Mouse (Mus musculus) liver, embryonic 11.5 days (tissue): ENCODE results near the gene Nudt9. TPM values are rescaled to one million over a fixed set of nuclear protein-coding genes. Genes with fewer than 3 reads are reported as not detected.

Experiments used
- ATAC-seq: fragments of 200-750 bp; cut with Nextera tagmentation; replicated peaks from 2 replicates; pipeline ENCODE4 v1.8.0; 2017; ENCODE audit warnings: moderate number of reproducible peaks, mild to moderate bottlenecking, moderate TSS enrichment, moderate library complexity; ENCODE audit not compliant: low FRiP score
- DNase-seq: peaks from one replicate; pipeline ENCODE4 v3.0.0-alpha.2; 2017; ENCODE audit warnings: low spot score
- H3K27ac ChIP-seq: fragments of 300-500 bp; sonication (generic); 2 replicates; pipeline ENCODE4 v1.5.1; 2014; ENCODE audit warnings: mild to moderate bottlenecking, low read depth, low read length, control low read depth
- H3K27me3 ChIP-seq: fragments of 300-500 bp; sonication (generic); replicated peaks from 2 replicates; pipeline ENCODE4 v1.6.1; 2014; ENCODE audit warnings: low read length, mixed read lengths; ENCODE audit not compliant: control insufficient read depth, insufficient read depth
- H3K36me3 ChIP-seq: fragments of 300-500 bp; sonication (generic); 2 replicates; pipeline ENCODE4 v1.6.1; 2014; ENCODE audit warnings: mild to moderate bottlenecking, low read length, moderate library complexity, mixed read lengths; ENCODE audit not compliant: control insufficient read depth, insufficient read depth
- H3K4me1 ChIP-seq: fragments of 300-500 bp; sonication (generic); replicated peaks from 2 replicates; pipeline ENCODE4 v1.6.1; 2014; ENCODE audit warnings: low read length, mixed read lengths; ENCODE audit not compliant: control insufficient read depth, insufficient read depth
- H3K4me2 ChIP-seq: fragments of 300-500 bp; sonication (generic); 2 replicates; pipeline ENCODE4 v1.6.1; 2014; ENCODE audit warnings: mild to moderate bottlenecking, control low read depth, moderate library complexity
- H3K4me3 ChIP-seq: fragments of 300-500 bp; sonication (generic); 2 replicates; pipeline ENCODE4 v1.5.1; 2014; ENCODE audit warnings: low read depth, low read length, control low read depth
- H3K9ac ChIP-seq: fragments of 300-500 bp; sonication (generic); 2 replicates; pipeline ENCODE4 v1.6.1; 2014; ENCODE audit warnings: low read depth, low read length, control low read depth
- H3K9me3 ChIP-seq: fragments of 300-500 bp; sonication (generic); 2 replicates; pipeline ENCODE4 v1.6.1; 2016; ENCODE audit warnings: low read length, inconsistent platforms, mixed read lengths; ENCODE audit not compliant: control insufficient read depth
- WGBS: fragments of 180-500 bp; shearing (Covaris S2); extraction: QIAGEN DNeasy Blood & Tissue Kit; methylation state at CpG from one replicate; pipeline ENCODE4 v1.1.7; 2014; 5-methylcytosine and 5-hydroxymethylcytosine counted together
- polyA plus RNA-seq: library from polyadenylated mRNA; unstranded; fragments of >200 nt; fragmentation: Nextera tagmentation; extraction: Ambion mirVana; gene quantifications from 2 replicates; pipeline ENCODE4 v1.2.1, GENCODE M21; 2014

The Nudt9 gene
- polyA plus RNA-seq, result 103 and 110 TPM in 2 replicates

- H3K27ac ChIP-seq, result peak within 1 kb of the TSS; percentile 91
- H3K9me3 ChIP-seq, result no peaks in the 10 kb centered on the region
- H3K4me1 ChIP-seq, result peaks cover 20% of the 10 kb centered on the region
- peak; percentile 95 for DNase-seq
- WGBS, result 5% methylated on average over 90 of the region's 90 CpGs
- H3K9ac ChIP-seq, result peak within 1 kb of the TSS; percentile 94
- ATAC-seq, result peak; percentile 94
- H3K27me3 ChIP-seq, result no peaks in the 10 kb centered on the region
- peak within 1 kb of the TSS; percentile 73 for H3K4me2 ChIP-seq
- peaks cover 12% of the 10 kb centered on the region for H3K36me3 ChIP-seq
- H3K4me3 ChIP-seq, result peak within 1 kb of the TSS; percentile 86
Observed at GRCm38 (mm10) chr5:104046256-104047199, at the start of gene Nudt9. TSS of gene Nudt9 (plus strand) at chr5:104046306.

- Histone ChIP-seq H3K4me1 (peaks cover 3% of the 10 kb centered on the region; the same call in 1 of the 2 replicates), H3K4me3 (no peak overlapping the region), H3K9me3 (no peaks in the 10 kb centered on the region), H3K4me2 (no peak overlapping the region), H3K9ac (no peak overlapping the region), H3K36me3 (no peaks in the 10 kb centered on the region), H3K27me3 (no peaks in the 10 kb centered on the region), H3K27ac (no peak overlapping the region)
- no peak for DNase-seq
- no peak for ATAC-seq
- 67% methylated on average over 5 of the region's 5 CpGs for WGBS
Observed at GRCm38 (mm10) chr5:103998739-103999138, 47.4 kb upstream of the Nudt9 start.

- Histone ChIP-seq H3K4me2 (no peak overlapping the region), H3K9me3 (no peaks in the 10 kb centered on the region), H3K4me1 (0 out of 2 replicates have a peak, but pooled peaks cover 3% of the 10 kb centered on the region), H3K9ac (no peak overlapping the region), H3K27ac (no peak overlapping the region), H3K27me3 (no peaks in the 10 kb centered on the region), H3K4me3 (no peak overlapping the region), H3K36me3 (no peaks in the 10 kb centered on the region)
- ATAC-seq (peak; percentile 62; the same call in 1 of the 2 replicates), DNase-seq (peak; percentile 62)
- WGBS, result 3% methylated on average over 5 of the region's 5 CpGs
Observed at GRCm38 (mm10) chr5:103999738-104000137, 46.4 kb upstream of the Nudt9 start.

DNA sequence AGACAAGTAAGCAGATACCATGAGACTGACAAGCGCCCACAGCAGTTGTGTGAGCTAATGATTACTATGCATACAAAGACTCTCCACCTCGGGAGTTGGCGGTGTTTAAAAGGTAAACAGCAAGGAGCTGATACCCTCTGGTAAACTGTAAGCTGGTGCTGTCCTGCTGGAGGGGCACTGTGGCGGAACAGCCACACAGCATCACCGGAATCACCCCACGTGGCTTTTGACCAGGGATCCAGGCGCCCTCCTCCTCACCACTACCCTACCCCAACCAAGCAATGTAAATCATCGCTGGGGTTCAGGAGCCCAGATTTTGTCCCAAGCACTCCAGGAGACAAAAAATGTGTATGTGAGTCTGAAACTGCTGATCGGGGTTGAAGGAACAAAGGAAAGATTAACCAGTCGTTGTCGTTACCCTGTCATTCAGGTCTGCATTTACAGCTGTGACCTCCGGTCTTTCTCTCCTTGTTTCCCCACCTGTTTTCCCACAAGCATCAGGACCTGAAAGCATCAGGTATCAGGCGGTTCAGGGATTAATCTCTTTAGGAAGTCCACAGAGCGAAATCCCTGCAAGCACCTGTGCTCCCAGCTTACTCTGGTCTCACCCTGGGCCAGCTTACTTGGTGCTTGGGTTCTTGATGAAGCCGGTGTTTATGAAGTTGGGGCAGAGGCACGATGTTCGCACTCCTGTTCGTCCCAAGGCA is 43.4 kb upstream of the Nudt9 start:
- Histone ChIP-seq H3K4me1 (no peaks in the 10 kb centered on the region), H3K9me3 (no peaks in the 10 kb centered on the region), H3K9ac (no peak overlapping the region), H3K4me2 (peak overlapping the region; percentile 37), H3K27me3 (no peaks in the 10 kb centered on the region), H3K27ac (no peak overlapping the region), H3K36me3 (no peaks in the 10 kb centered on the region), H3K4me3 (no peak overlapping the region)
- ATAC-seq (0 out of 2 replicates have a peak, but pooled peaks have one; percentile 34), DNase-seq (no peak)
- WGBS, result 47% methylated on average over 18 of the region's 18 CpGs

- no peak for ATAC-seq
- DNase-seq, result no peak
- H3K27me3 ChIP-seq, result no peaks in the 10 kb centered on the region
- no peaks in the 10 kb centered on the region for H3K4me1 ChIP-seq
- no peak overlapping the region for H3K4me3 ChIP-seq
- H3K27ac ChIP-seq, result no peak overlapping the region
- WGBS, result 62% methylated on average over 15 of the region's 15 CpGs
- H3K4me2 ChIP-seq, result peak overlapping the region; percentile 37
- no peaks in the 10 kb centered on the region for H3K36me3 ChIP-seq
- no peaks in the 10 kb centered on the region for H3K9me3 ChIP-seq
- H3K9ac ChIP-seq, result no peak overlapping the region
Observed at GRCm38 (mm10) chr5:104003256-104003931, 42.7 kb upstream of the Nudt9 start.

DNA sequence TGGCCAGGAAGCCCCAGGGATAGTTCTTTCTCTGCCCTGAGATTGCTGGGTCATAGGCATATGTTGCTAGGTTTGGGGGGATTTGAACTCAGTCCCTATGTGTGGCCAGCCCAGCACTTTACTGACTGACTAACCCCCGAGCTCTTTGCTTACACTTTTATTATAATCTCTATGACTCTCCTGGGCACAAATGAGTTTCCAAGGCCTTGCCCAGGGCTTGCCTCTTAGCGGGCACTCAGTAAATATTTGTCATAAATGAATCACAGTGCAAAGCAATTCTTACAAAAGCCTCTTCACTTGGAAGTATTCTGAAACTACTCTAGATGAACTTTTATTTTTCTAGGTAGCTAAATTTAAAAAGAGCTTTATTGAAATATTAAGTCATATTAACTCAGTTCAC is 42.2 kb upstream of the Nudt9 start:
- H3K27ac ChIP-seq, result no peak overlapping the region
- H3K4me3 ChIP-seq, result no peak overlapping the region
- ATAC-seq, result no peak
- H3K4me1 ChIP-seq, result no peaks in the 10 kb centered on the region
- H3K4me2 ChIP-seq, result no peak overlapping the region
- H3K27me3 ChIP-seq, result no peaks in the 10 kb centered on the region
- no peaks in the 10 kb centered on the region for H3K9me3 ChIP-seq
- no peaks in the 10 kb centered on the region for H3K36me3 ChIP-seq
- 81% methylated on average over 2 of the region's 2 CpGs for WGBS
- no peak for DNase-seq
- no peak overlapping the region for H3K9ac ChIP-seq

DNA sequence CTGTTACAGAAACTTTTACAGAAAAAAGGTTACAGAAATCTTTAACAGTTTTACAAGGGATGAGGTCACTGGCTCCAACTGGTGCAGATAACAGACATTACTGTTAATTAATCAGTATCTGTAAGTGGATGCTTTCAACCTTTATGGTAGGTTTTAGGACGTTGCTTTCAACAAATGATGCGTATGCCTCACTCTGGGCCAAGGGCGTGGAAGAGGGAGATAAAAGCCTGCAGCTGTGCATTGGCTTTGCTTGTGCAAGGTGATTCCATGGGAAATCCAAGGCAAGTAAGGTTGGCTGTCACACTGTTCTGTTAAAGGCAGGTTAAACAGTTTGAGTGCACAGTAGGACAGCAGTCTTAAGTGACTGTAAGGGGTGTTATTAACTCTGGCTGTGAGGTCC is 39.3 kb upstream of the Nudt9 start:
- no peak overlapping the region for H3K4me2 ChIP-seq
- H3K27me3 ChIP-seq, result no peaks in the 10 kb centered on the region
- no peak overlapping the region for H3K4me3 ChIP-seq
- no peak for ATAC-seq
- H3K9me3 ChIP-seq, result no peaks in the 10 kb centered on the region
- H3K4me1 ChIP-seq, result no peaks in the 10 kb centered on the region
- H3K27ac ChIP-seq, result no peak overlapping the region
- no peak for DNase-seq
- WGBS, result 67% methylated on average over 3 of the region's 3 CpGs
- no peak overlapping the region for H3K9ac ChIP-seq
- no peaks in the 10 kb centered on the region for H3K36me3 ChIP-seq

- no peaks in the 10 kb centered on the region for H3K27me3 ChIP-seq
- no peak overlapping the region for H3K4me2 ChIP-seq
- H3K27ac ChIP-seq, result no peak overlapping the region
- no peaks in the 10 kb centered on the region for H3K4me1 ChIP-seq
- H3K9ac ChIP-seq, result no peak overlapping the region
- H3K9me3 ChIP-seq, result no peaks in the 10 kb centered on the region
- DNase-seq (no peak), ATAC-seq (no peak)
- H3K4me3 ChIP-seq, result no peak overlapping the region
- WGBS, result 74% methylated on average over 5 of the region's 5 CpGs
- H3K36me3 ChIP-seq, result no peaks in the 10 kb centered on the region
Observed at GRCm38 (mm10) chr5:104007801-104008200, 38.3 kb upstream of the Nudt9 start.
